Mouse (Mus musculus): ENCODE results near the gene Ldb2.

Ldb2 gene

DNA sequence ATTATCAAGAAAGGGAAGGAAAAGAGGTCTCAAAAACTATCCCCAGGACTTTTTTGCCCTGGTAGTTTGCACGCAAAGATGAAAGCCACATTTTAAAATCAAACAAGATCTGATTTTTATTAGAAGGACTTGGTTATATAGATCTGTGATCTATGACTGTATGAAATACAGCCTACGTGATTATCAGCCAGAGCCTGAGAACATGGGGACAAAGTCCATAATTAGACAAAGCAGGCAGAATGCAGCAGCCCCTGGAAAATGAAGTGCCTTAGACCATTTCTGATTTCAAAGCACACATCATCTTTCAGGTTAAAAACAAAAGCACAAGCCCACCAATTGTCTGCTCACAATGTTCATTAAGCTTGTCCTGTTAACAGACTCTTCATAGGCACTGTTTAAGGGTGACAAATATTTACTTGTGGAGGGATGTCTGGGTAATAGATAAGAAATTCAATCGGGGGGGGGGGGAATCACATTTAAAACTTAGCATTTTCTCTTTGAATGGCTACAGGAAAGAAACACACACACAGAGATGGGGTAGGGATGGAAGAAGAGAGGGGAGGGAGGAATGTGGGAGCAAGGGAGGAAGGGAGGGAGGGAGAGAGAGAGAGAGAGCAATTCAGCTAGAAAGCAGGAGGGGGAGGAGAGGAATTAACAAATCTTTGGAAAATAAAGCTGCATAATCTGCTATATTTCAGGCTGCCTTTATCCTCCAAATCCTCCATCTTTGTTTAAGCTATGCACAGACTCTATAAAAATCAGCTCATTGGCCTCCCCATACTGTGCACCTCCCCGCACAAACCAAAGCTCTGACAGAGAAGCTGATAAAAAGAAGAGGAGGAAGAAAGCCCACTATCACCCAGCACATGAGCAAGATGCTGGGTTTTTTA lies 153.3 kb downstream of the Ldb2 start:
- no peak for DNase-seq (ENCODE audit: low read depth)

DNA sequence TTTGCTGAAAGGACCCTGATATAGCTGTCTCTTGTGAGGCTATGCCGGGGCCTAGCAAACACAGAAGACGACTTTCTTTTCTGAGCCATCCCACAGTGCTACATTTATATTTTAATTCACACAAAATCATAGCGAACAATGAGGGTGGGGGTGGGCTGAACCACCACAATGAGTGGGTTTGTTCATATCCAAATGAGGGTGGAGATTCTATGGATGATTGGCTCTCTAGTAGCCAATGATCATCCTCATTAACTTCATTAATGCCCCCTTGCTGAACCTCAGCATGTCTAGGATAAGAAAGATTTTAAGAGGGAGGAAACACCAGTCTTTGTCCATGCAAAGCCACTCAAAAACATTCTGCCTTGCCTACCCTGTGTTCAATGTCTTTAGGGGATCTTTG lies 156.4 kb downstream of the Ldb2 start:
- no peak for DNase-seq (ENCODE audit: low read depth)

DNA sequence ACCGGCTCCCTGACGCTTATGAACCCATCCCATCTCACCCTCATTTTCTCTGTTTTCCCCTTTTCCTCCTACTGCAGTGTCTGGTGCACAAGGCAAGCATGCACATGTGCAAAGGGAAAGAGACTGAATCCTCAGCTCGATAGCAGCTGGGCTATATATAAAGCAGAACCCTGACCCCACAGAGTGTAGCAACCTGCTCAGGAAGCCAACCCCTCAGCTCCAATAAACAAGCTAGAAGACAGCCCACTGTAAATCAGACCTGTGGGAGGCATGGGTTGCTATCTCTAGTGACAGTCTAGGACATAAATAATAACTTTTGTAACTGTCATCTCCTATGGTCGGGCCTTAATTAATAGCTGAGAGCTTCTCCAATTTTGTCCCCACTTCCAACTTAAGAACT lies 158.4 kb downstream of the Ldb2 start:
- no peak for DNase-seq (ENCODE audit: low read depth)

DNA sequence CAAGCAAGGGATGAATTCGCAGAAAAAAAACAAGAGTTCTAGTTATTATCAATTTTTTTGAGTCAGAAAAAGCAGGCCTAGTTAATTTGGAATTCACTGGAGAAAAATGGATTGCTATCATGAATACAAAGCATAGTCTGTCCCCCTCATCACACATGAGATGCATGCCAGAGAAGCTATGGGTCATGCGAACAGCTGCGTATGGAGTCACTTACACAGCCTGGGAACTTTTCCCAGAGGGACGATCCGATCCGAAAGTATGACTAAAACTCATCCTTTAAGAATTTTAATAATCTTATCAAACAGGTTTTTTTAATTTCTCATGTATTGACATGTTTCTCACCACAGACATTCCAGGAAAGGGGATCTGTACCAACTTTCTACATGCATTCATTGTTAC lies 163.9 kb downstream of the Ldb2 start:
- DNase-seq (ENCODE audit: low read depth) = peak; percentile 3

DNA sequence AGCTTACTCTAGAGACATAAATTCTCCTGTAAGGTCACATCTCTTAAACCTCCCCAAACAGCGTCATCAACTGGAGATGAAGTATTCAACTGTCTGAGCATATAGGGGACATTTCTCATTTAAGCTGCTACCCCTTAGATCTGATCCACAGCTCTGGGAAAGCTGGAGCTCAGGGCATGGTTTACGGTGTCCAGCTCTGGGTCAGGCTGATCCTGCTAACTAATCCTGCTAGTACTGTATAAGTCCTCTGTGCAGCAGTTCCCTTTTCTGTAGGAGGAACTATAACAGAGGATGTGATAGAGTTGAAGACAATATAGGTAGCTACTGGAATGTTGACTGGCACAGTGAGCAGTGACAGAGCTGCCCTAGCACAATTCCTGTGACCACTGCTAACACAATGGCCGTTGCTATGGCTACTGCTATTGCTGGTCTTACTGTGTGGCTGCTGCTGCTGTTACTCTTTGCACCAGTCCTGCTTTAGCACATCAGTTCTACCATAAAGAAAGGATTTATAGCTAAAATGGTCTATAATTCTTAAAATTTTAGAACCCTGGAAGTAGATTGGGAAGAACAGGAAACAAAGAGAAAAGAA lies 170.3 kb downstream of the Ldb2 start:
- DNase-seq (ENCODE audit: low read depth) = no peak

DNA sequence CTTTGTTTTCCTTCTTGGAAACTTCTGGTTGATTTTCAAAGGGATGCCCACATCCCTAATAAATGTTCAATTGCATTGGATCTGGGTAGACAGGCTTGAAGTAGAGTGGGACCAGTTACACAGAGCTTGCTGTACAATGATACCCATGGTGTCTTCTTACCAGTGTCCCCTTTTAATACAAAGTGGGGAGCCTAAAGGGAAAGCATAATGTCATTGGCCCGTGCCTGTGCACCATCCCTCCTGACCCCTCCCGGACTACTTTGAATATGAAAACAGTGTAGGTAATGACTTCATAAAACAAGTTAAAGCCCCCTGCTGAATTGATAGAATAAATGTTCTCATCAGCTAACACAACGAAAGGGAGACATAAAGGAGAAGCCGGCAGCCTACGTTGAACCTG lies 172.0 kb downstream of the Ldb2 start:
- DNase-seq (ENCODE audit: low read depth) = no peak

DNA sequence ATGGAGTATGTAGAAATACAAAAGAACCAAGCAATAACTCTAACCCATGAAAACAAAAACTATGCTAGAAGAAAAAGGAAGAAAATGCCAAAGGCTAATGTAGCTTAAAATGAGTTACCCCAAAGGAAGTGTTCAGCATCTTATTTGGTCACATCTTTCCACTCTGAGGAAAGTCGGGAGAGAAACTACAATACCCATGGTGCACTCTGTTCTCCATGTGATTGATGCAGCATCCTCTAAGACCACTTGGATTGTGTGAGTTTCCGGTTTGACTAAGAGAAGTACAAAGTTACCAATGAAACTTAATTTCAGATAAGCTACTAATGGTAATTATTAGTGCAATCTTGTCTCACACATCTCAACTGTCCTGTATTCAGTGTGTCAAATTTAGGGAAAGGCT lies 172.6 kb downstream of the Ldb2 start:
- DNase-seq (ENCODE audit: low read depth) = no peak

DNA sequence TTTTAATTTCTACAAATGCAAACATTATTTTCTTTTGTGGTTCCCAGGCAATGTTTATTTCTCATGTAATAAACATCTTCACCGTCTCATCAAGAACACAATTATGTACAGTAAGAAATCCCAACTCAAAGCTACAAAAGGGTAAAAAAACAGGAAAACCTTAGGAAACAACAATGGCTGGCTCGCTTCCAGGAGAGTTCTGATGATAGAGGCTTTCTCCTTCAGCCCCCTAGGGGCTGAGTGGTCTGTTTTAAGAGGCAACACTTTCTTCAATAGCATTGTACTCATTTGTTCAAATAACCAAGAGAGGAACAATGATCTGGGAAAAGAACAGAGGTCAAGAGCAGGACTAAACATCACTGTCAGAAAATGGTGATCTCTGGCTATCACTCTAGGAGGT lies 173.4 kb downstream of the Ldb2 start:
- no peak for DNase-seq (ENCODE audit: low read depth)

DNA sequence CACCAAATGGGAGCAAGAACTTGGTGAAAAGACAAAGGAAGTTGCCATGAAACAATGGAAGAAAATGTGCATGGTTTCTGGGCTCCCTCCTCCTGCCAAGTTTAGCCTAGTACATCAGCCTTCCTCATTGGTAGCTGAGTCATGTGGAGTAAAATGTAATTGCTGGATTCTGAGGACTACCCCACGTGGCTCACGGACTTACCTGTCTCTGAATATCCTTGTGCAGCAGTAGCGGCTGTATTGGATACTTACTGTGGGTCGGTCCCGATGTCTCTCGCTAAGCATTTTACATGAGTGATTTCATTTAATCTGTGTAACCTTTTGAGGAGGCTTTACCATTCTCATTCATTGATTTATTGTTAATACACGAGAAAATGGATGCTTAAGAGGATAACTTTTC lies 183.8 kb downstream of the Ldb2 start:
- no peak for DNase-seq (ENCODE audit: low read depth)

DNA sequence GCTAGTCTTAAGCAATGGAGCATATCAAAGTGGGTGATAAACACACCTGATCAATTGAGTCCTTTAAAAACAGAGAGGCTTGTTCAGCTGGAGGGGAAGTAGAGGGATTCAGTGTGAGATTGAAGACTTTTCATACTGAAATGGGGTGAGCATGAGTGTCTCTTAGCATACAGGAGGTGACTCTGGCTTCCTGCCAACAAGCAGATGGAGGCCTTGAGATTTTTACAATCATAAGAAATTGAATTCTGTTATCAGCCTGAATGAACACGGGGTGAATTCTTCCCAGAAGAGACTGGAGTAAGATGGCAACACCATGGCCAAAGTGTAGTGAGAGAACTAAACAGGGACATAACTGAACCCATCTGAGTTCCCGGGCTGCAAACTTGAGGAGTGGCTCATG lies 190.6 kb downstream of the Ldb2 start:
- peak; percentile 5 for DNase-seq (ENCODE audit: low read depth)

DNA sequence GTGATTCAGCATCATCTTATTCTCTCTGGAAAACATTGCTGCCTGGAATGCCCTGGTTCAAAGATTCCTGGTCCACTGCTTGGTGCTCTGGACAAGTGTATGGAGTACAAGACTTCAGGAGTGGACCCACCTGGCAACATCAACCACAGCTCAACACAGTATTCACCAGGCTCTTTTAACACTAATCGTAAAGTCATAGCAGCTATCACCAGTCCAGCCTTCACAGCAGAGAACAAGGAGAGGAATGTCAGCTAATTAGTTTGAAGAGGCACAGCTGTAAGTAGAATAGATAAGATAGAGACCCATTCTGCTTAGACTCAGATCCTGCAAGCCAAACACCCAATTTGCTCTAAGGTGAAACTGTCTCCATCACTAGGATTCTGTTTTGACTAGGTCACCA lies 198.1 kb downstream of the Ldb2 start:
- DNase-seq (ENCODE audit: low read depth) = no peak

DNA sequence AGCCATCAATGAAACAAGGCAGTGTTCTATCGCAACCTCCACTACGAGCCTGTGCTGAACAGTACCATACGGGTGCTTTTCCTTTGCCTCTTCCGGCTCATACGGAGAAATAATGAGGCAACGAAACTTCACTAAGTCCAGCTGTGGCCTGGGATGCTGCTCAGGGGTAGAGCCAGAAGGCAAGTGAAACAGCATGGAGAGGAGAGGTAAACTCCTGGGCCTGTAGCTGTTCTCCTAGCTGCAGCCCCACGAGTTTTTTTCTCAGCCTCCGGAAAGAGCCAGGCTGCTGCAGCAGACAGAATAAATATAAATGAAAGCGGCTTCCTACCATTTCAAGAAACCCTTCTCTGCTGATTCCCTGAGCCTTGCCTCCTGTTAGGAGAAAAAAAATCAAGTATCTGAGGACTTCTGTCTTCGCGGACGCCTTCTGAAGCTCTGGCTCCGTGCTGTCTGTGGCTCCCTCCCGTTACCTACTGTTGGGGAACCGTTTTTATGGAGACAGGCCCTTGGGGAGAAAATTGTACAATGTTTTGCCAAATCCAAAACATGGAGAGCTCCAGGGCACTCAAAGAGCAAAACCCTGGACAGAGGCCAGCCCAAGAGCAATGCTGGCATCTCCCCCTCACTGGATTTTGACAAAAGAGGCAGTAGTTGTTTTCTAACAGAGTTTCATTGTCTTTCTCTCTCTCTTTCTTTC lies 205.8 kb downstream of the Ldb2 start:
- DNase-seq (ENCODE audit: low read depth) = peak; percentile 4

DNA sequence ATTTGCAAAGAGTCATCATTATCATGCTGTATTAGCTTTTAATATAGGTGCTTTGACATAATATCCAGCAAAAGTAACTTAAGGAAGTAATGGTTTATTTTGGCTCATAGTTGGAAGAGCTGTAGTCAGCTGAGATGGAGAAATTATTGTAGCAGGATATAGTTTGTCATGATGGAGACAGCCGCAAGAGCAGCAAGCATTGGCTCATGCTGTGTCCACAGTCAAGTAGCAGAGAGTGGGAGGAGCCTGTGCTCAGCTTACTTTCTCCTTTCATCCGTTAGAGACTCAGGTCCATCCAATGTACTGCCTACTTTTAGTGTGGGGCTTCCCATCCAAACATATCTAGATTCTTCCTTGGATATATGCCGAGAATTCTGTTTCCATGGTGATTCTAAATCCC lies 208.7 kb downstream of the Ldb2 start:
- DNase-seq (ENCODE audit: low read depth) = no peak

DNA sequence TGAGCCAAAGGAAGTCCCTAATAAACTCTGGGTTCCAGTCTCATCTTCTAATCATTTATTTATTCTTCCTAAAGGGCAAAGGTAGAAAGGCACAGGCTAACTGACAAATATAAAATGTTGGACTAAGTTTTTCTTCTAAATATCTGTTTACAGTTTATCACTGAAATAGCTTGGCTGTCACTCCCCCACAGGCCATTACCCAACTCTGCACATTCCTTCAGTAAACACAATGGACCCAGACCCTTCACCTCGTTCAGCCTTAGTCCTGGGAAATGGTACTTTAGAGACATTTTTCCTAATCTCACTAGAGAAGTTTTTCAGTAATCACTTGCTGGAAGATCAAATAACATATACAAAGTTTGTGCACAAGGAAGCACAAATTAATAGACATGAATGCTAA lies 210.2 kb downstream of the Ldb2 start:
- DNase-seq (ENCODE audit: low read depth) = no peak

DNA sequence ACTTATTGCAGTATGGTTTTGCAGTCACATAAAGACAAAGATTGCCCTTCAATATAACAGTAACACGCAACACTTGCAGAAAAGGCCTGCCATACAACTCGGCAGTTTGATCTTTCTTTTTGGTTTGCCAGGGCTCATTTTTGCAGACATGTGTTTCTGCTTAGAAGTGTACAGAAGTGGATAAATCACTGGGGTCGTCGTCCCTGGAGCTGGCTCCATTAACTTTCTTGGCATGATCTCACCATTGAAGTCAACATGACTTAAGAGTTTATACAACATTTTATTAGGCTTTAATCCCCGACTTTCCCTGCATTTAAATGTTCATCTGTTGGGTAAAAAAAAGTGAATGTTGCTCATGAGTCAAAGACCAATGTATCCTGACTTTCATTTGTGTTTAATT lies 212.9 kb downstream of the Ldb2 start:
- DNase-seq (ENCODE audit: low read depth) = no peak

DNA sequence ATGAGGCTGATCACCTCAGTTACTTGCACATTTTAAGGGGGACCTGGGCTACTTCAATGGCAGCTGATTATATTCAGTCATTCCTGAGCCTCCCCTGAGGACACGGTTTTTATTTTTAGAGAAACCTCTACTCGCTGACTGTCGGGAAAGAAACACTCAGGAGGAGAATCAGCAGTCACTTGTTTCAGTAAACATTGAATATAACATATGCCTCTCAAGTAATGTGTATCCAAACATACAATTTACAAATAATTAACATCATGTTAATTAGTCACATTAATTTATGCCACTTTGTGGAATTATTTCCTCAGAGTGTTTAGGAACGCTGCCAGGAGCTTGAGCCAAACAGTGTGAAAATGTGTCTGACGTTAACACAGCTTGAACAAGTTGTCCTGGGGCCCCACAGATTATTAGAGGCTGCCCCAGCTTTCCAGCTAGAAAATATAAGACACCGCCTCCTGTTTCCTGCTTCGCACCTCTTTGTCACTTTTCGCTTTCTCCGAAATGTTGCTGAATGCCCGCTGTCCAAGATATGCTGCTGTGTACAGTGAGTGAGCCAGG lies 219.5 kb downstream of the Ldb2 start:
- no peak for DNase-seq (ENCODE audit: low read depth)

DNA sequence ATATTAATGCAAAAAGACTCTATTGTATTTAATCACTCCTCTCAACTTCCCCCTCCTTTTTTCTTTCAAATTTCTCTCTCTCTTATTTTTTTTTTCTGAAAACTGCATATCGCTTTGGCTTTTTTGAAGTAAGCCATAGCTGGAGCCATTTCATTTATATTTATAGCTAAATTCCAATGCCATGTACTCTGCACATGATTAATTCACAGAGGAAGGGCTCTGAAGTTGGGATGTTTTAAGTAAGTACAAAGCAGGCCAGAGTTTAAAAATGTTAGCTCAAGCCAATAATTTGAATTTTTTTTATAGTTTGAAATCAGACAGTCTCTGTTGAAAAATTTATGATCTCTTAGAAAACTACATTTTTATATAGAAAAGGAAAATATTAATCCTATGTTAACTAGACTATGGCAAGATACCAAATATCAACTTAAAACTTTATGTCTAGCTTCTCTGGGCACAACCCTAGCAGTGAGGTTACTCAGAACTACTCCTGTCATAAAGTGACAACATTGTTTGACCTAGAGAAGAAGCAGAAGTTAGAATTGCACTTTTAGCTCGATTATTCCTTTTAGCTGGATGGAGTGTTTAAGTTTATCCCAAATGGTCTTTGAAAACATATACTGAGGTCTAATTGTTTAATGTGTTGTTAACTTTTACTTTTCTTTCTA lies 222.7 kb downstream of the Ldb2 start:
- DNase-seq (ENCODE audit: low read depth) = no peak

DNA sequence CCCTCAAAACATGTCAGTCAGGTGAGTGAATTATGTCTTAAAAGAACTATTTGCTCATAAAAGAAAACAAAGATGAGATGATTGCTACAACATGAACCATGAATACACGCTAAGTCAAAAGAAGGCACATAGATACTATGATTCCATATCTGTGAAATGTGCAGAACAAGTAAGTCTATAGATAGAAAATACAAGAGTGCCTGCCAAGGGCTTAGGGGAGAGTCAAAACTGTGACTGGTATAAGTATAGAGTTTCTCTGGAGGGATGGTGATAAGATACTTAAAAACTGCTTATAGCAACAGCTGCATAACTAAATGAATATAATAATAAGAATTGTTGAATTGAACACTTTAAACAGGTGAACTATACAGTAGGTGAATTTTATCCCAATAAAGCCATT lies 224.8 kb downstream of the Ldb2 start:
- DNase-seq (ENCODE audit: low read depth) = no peak

DNA sequence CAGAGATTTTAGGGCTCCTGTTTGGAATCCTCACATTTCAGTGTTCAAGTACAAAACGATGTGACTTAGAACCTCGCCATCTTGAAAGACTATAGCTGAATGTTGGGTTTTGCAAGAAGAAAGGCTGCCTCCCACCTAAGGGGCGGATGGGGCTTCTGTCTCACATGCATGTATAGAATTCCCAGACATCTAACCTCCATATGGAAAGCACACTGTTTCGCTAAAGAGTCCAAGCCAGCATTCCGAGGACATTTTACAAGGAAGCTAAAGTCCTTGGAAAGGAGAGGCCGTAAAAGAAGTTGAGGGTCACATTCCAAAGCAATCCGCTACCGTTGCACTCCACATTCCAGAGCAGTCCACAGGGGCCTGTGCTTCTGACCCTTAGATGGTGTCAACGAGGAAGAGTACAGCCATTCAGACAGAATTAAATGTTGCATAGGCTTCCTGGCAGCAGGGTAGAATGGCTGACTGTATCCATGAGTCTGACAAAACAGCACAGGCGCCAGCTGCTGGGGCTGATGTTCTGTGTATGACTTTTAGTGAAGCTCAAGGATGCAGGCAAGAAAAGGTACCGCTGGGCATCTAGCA lies 245.6 kb downstream of the Ldb2 start:
- DNase-seq (ENCODE audit: low read depth) = no peak

DNA sequence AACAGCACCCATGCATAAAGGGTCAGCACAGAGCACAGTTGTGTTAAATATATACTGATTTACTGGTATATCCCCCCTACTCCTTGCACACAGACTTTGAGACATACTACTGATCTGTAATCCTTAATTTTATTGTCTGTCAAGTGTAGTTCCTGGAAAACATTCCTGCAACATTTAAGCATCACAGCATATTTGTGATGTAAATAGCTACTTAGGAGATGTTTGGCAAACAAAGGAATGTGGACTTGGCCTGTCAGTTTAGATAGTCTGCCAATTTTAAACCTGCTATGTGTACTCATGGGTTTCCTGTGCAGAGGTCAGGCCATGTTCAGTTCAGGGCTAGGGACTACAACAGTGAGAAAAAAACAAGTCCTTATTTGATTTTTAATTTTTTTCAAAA lies 246.3 kb downstream of the Ldb2 start:
- no peak for DNase-seq (ENCODE audit: low read depth)

DNA sequence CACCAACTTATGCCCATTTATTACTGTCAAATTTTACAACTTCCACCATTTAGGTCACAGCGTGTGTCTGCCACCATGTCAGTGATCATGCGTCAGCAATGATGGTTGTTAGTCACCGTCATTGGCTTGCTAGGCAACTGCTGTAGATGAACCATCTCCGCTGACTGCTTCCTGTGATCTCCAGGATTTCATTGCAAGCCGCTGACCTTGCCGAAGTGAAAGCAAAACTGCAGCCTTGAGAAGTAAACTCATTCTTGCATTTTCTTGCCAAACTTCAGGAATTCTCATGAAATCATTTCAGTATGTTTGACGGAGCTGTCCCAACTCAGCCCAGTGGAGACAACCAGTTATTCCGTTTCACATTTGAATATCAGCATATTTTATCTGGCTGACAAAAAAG lies 247.4 kb downstream of the Ldb2 start:
- peak; percentile 28 for DNase-seq (ENCODE audit: low read depth)

DNA sequence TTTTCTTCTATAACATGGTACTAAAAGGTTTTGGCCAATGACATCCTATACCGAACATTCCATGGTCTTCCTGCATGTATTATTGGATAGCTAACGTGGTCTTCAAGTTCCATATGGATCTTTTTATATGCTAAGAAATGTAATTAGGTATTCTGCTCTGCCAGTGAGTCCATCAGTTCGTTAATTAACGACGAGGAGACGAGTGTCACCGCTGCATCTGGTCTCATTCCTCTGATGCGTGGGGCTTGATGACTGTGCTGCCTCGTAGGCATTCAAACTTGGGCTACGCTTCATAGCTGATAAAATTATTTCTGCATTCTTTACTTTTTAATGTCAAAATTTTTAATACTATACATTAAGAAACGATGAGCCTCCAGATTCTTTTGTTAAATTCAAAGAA lies 251.0 kb downstream of the Ldb2 start:
- DNase-seq (ENCODE audit: low read depth) = no peak

Data from NIH3T3 (cell line).